19 mouse cellular contexts compared by ENCODE assay signal in the genomic region with DNA sequence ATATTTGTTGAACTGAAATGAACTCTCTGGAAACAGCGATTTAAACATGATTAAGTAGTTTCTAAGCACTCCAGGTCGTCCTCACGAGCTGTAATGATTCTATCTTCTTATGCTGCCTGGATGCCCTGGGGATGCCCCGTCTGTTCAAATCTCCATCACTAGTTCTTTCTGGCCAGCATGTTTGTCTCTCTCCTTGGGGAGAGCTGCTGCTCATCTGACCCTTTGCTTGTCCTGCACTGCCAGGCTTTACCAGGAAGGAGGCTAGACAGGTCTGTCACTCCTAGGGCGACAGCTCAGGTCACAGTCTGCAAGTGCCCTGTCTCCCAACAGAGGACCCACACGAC.
DNase-seq lines count a peak whose midpoint lies in the region; ATAC-seq and TF ChIP-seq lines count a peak whose summit lies in the region.
"Had no signal": no experiment of that assay in that cellular context is flagged by ENCODE, and none has a peak within 500 bp of the region (broad histone marks: within the 10 kb centered on the region; RNA-seq: fewer than 3 reads in every experiment).

No protein-coding gene starts in this region.

- no peak for ATAC-seq in midbrain, embryonic 14.5 days (ENCODE audit: low FRiP score, low TSS enrichment)
- no peak for ATAC-seq in midbrain, postnatal 0 days (ENCODE audit: low FRiP score)
- no peak for ATAC-seq in monocyte, adult 5-6 weeks (replicated peaks; ENCODE audit: insufficient number of reproducible peaks, low FRiP score, low TSS enrichment, poor library complexity, severe bottlenecking)
- ATAC-seq: forebrain, embryonic 14.5 days; intestine, postnatal 0 days; liver, embryonic 12.5 days had no signal

- WGBS in midbrain, embryonic 14.5 days, result 50% methylated on average over 6 of the region's 6 CpGs
- 42% methylated on average over 6 of the region's 6 CpGs for WGBS in midbrain, postnatal 0 days

- no peaks in the 10 kb centered on the region for H3K9me3 ChIP-seq in midbrain, embryonic 14.5 days (ENCODE audit: control insufficient read depth, low read length)
- H3K9me3 ChIP-seq in midbrain, postnatal 0 days (ENCODE audit: low read length), result no peaks in the 10 kb centered on the region
- H3K9me3 ChIP-seq: embryonic facial prominence, embryonic 13.5 days; kidney, embryonic 15.5 days; limb, embryonic 12.5 days; liver, embryonic 12.5 days had no signal

- no peak overlapping the region for H3K4me3 ChIP-seq in midbrain, embryonic 14.5 days (replicated peaks; ENCODE audit: low read depth, low read length)
- no peak overlapping the region for H3K4me3 ChIP-seq in midbrain, postnatal 0 days (ENCODE audit: low read depth, low read length)
- H3K4me3 ChIP-seq: embryonic facial prominence, embryonic 13.5 days; kidney, embryonic 15.5 days; limb, embryonic 12.5 days; liver, embryonic 12.5 days; myocyte had no signal

- H3K4me2 ChIP-seq in midbrain, embryonic 14.5 days (ENCODE audit: low read length), result no peak overlapping the region
- no peak overlapping the region for H3K4me2 ChIP-seq in midbrain, postnatal 0 days (ENCODE audit: low read depth, low read length, poor library complexity, severe bottlenecking)
- H3K4me2 ChIP-seq: embryonic facial prominence, embryonic 13.5 days; kidney, embryonic 15.5 days; limb, embryonic 12.5 days; liver, embryonic 12.5 days had no signal

- DNase-seq in midbrain, embryonic 14.5 days, result peak; percentile 26
- DNase-seq in midbrain, postnatal 0 days (ENCODE audit: low spot score), result no peak
- peak; percentile 20 to 29 for DNase-seq in cerebellum, adult 18-20 months
- DNase-seq in cerebellum, postnatal 14 days, result peak; percentile 42 to 45
- DNase-seq in right cerebral cortex, adult 2 months (ENCODE audit: low spot score in 2 of 2), result no peak
- no peak for DNase-seq in thymus, postnatal 0 days (ENCODE audit: low spot score)
- DNase-seq: adrenal gland, adult 8-10 months; gastrocnemius, postnatal 14 days; lung, adult 2 months; lung, postnatal 36 days; right cerebral cortex, postnatal 4 days had no signal

- H3K27ac ChIP-seq in midbrain, embryonic 14.5 days (replicated peaks; ENCODE audit: low read depth, low read length), result no peak overlapping the region
- no peak overlapping the region for H3K27ac ChIP-seq in midbrain, postnatal 0 days (ENCODE audit: low read depth, low read length)
- H3K27ac ChIP-seq: embryonic facial prominence, embryonic 13.5 days; kidney, embryonic 15.5 days; limb, embryonic 12.5 days; liver, embryonic 12.5 days had no signal

- no peak for TF ChIP-seq CTCF in midbrain, postnatal 0 days (IDR thresholded peaks at IDR 0.05)

- no peak overlapping the region for H3K9ac ChIP-seq in midbrain, embryonic 14.5 days (replicated peaks; ENCODE audit: low read length)
- H3K9ac ChIP-seq in midbrain, postnatal 0 days (replicated peaks; ENCODE audit: low read length, poor library complexity, severe bottlenecking), result no peak overlapping the region
- H3K9ac ChIP-seq: embryonic facial prominence, embryonic 13.5 days; kidney, embryonic 15.5 days; limb, embryonic 12.5 days; liver, embryonic 12.5 days had no signal

- H3K36me3 ChIP-seq in midbrain, embryonic 14.5 days (ENCODE audit: control insufficient read depth, insufficient read depth, low read length), result no peaks in the 10 kb centered on the region
- H3K36me3 ChIP-seq in midbrain, postnatal 0 days (ENCODE audit: insufficient read depth, low read length), result no peaks in the 10 kb centered on the region
- H3K36me3 ChIP-seq: embryonic facial prominence, embryonic 13.5 days; kidney, embryonic 15.5 days; limb, embryonic 12.5 days; liver, embryonic 12.5 days had no signal

- no peaks in the 10 kb centered on the region for H3K27me3 ChIP-seq in midbrain, embryonic 14.5 days (ENCODE audit: control insufficient read depth, insufficient read depth, low read length)
- no peaks in the 10 kb centered on the region for H3K27me3 ChIP-seq in midbrain, postnatal 0 days (ENCODE audit: insufficient read depth, low read length)

- H3K4me1 ChIP-seq in midbrain, embryonic 14.5 days (ENCODE audit: control insufficient read depth, insufficient read depth, low read length), result no peaks in the 10 kb centered on the region
- H3K4me1 ChIP-seq in midbrain, postnatal 0 days (ENCODE audit: insufficient read depth, low read length), result no peaks in the 10 kb centered on the region
- H3K4me1 ChIP-seq: embryonic facial prominence, embryonic 13.5 days; kidney, embryonic 15.5 days; limb, embryonic 12.5 days; liver, embryonic 12.5 days had no signal

Comparison
In these comparisons a context has a peak if more than half of its experiments do, and no peak if none do; other contexts are left out.
1. DNase-seq: peak in midbrain, embryonic 14.5 days (single experiment), cerebellum, adult 18-20 months (2 of 2) and cerebellum, postnatal 14 days (2 of 2); none in midbrain, postnatal 0 days (single experiment), right cerebral cortex, adult 2 months (0 of 2) and thymus, postnatal 0 days (single experiment).